Mouse (Mus musculus): ENCODE results near the gene 2810408A11Rik.
A peak's percentile ranks its signal among the peaks of the same experiment; 100 is the strongest.

Gene 2810408A11Rik

GRCm38 (mm10) chr11:69912716-69913530, 12.1 kb upstream of the 2810408A11Rik start:
- no peak for DNase-seq (ENCODE audit: low spot score in 2 of 2)

- no peak for DNase-seq (ENCODE audit: low spot score in 2 of 2)
Measured at GRCm38 (mm10) chr11:69911701-69912100, 10.9 kb upstream of the 2810408A11Rik start.

GRCm38 (mm10) chr11:69910781-69911560, 10.2 kb upstream of the 2810408A11Rik start:
- no peak for DNase-seq (ENCODE audit: low spot score in 2 of 2)

- no peak for DNase-seq (ENCODE audit: low spot score in 2 of 2)
Measured at GRCm38 (mm10) chr11:69910177-69910576, 9.4 kb upstream of the 2810408A11Rik start.

GRCm38 (mm10) chr11:69909174-69909573, 8.4 kb upstream of the 2810408A11Rik start:
- DNase-seq (ENCODE audit: low spot score in 2 of 2), result no peak

GRCm38 (mm10) chr11:69908645-69909044, 7.9 kb upstream of the 2810408A11Rik start:
- DNase-seq (ENCODE audit: low spot score in 2 of 2), result no peak

- no peak for DNase-seq (ENCODE audit: low spot score in 2 of 2)
Measured at GRCm38 (mm10) chr11:69904311-69904710, 3.5 kb upstream of the 2810408A11Rik start.

- DNase-seq (ENCODE audit: low spot score in 2 of 2), result no peak
Measured at GRCm38 (mm10) chr11:69902972-69903371, 2.2 kb upstream of the 2810408A11Rik start.

- DNase-seq (ENCODE audit: low spot score in 2 of 2), result no peak
Measured at GRCm38 (mm10) chr11:69901993-69902392, 1.2 kb upstream of the 2810408A11Rik start.

GRCm38 (mm10) chr11:69901406-69901846, 639 bp upstream of the 2810408A11Rik start:
- DNase-seq (ENCODE audit: low spot score in 2 of 2), result peak; percentile 97 to 98

GRCm38 (mm10) chr11:69899870-69900269, 917 bp downstream of the 2810408A11Rik start:
- no peak for DNase-seq (ENCODE audit: low spot score in 2 of 2)

GRCm38 (mm10) chr11:69895291-69895690, 5.5 kb downstream of the 2810408A11Rik start, which contains the start of gene Acap1:
TSS of gene Acap1 (minus strand) at chr11:69895539.
- DNase-seq (ENCODE audit: low spot score in 2 of 2), result no peak

- DNase-seq (ENCODE audit: low spot score in 2 of 2), result no peak
Measured at GRCm38 (mm10) chr11:69894671-69895070, 6.1 kb downstream of the 2810408A11Rik start.

- DNase-seq (ENCODE audit: low spot score in 2 of 2), result peak in 1 of 2 experiments; percentile 42
Measured at GRCm38 (mm10) chr11:69891482-69891881, 9.3 kb downstream of the 2810408A11Rik start.

- DNase-seq (ENCODE audit: low spot score in 2 of 2), result no peak
Measured at GRCm38 (mm10) chr11:69886907-69887635, 13.7 kb downstream of the 2810408A11Rik start.

- no peak for DNase-seq (ENCODE audit: low spot score in 2 of 2)
Measured at GRCm38 (mm10) chr11:69884663-69885062, 16.1 kb downstream of the 2810408A11Rik start.

GRCm38 (mm10) chr11:69884240-69884639, 16.5 kb downstream of the 2810408A11Rik start:
- no peak for DNase-seq (ENCODE audit: low spot score in 2 of 2)

GRCm38 (mm10) chr11:69883527-69884151, 17.1 kb downstream of the 2810408A11Rik start:
- no peak for DNase-seq (ENCODE audit: low spot score in 2 of 2)

GRCm38 (mm10) chr11:69883066-69883465, 17.7 kb downstream of the 2810408A11Rik start:
- no peak for DNase-seq (ENCODE audit: low spot score in 2 of 2)

GRCm38 (mm10) chr11:69881787-69882670, 18.8 kb downstream of the 2810408A11Rik start:
- DNase-seq (ENCODE audit: low spot score in 2 of 2), result no peak

Data from left cerebral cortex, adult 9 months (tissue).